Mouse (Mus musculus) hindbrain, embryonic 11.5 days (tissue): ENCODE measurements around the gene Crispld2. TPM values are rescaled to one million over a fixed set of nuclear protein-coding genes. Genes with fewer than 3 reads are reported as not detected.

Experiments
- ATAC-seq: fragments of 200-750 bp; cut with Nextera tagmentation; 2 replicates; pipeline ENCODE4 v1.8.0; 2017; ENCODE audit warnings: mild to moderate bottlenecking, moderate TSS enrichment, moderate library complexity; ENCODE audit not compliant: low FRiP score
- DNase-seq: peaks from one replicate; pipeline ENCODE4 v3.0.0-alpha.2; 2015; ENCODE audit warnings: low spot score
- H3K27ac ChIP-seq: fragments of 300-500 bp; sonication (generic); 2 replicates; pipeline ENCODE4 v1.5.1; 2014; ENCODE audit warnings: mild to moderate bottlenecking, low read depth, low read length
- H3K27me3 ChIP-seq: fragments of 300-500 bp; sonication (generic); 2 replicates; pipeline ENCODE4 v1.6.1; 2014; ENCODE audit warnings: mild to moderate bottlenecking, low read length, moderate library complexity, mixed read lengths; ENCODE audit not compliant: control insufficient read depth, insufficient read depth
- H3K36me3 ChIP-seq: fragments of 300-500 bp; sonication (generic); 2 replicates; pipeline ENCODE4 v1.6.1; 2014; ENCODE audit warnings: mild to moderate bottlenecking, low read length, moderate library complexity, mixed read lengths; ENCODE audit not compliant: control insufficient read depth, insufficient read depth
- H3K4me1 ChIP-seq: fragments of 300-500 bp; sonication (generic); replicated peaks from 2 replicates; pipeline ENCODE4 v1.6.1; 2014; ENCODE audit warnings: low read length, mixed read lengths; ENCODE audit not compliant: control insufficient read depth, insufficient read depth
- H3K4me2 ChIP-seq: fragments of 300-500 bp; sonication (generic); replicated peaks from 2 replicates; pipeline ENCODE4 v1.6.1; 2014; ENCODE audit warnings: mild to moderate bottlenecking, low read depth, low read length
- H3K4me3 ChIP-seq: fragments of 300-500 bp; sonication (generic); 2 replicates; pipeline ENCODE4 v1.5.1; 2014; ENCODE audit warnings: low read depth, low read length
- H3K9ac ChIP-seq: fragments of 300-500 bp; sonication (generic); 2 replicates; pipeline ENCODE4 v1.6.1; 2014; ENCODE audit warnings: low read depth, low read length
- H3K9me3 ChIP-seq: fragments of 300-500 bp; sonication (generic); 2 replicates; pipeline ENCODE4 v1.6.1; 2016; ENCODE audit warnings: low read length; ENCODE audit not compliant: control insufficient read depth
- WGBS: fragments of 180-500 bp; shearing (Covaris S2); extraction: QIAGEN DNeasy Blood & Tissue Kit; methylation state at CpG from one replicate; pipeline ENCODE4 v1.1.7; 2014; 5-methylcytosine and 5-hydroxymethylcytosine counted together
- polyA plus RNA-seq: library from polyadenylated mRNA; unstranded; fragments of >200 nt; fragmentation: Nextera tagmentation; extraction: Ambion mirVana; gene quantifications from 2 replicates; pipeline ENCODE4 v1.2.1, GENCODE M21; 2014

The Crispld2 gene
- polyA plus RNA-seq, 1 experiment from 2014 or later: 2.1 TPM

- Histone ChIP-seq H3K27ac (peak overlapping the region; percentile 30; the same call in 1 of the 2 replicates), H3K4me2 (no peak overlapping the region), H3K36me3 (no peaks in the 10 kb centered on the region), H3K9ac (no peak overlapping the region), H3K4me1 (no peaks in the 10 kb centered on the region; the same call in 1 of the 2 replicates), H3K9me3 (no peaks in the 10 kb centered on the region), H3K4me3 (no peak overlapping the region), H3K27me3 (no peaks in the 10 kb centered on the region)
- ATAC-seq (no peak), DNase-seq (peak; percentile 38)
- 30% methylated on average over 6 of the region's 6 CpGs for WGBS
Measured at GRCm38 (mm10) chr8:120034471-120034870, 42.2 kb downstream of the Crispld2 start.

GRCm38 (mm10) chr8:120036111-120036510 lies 43.9 kb downstream of the Crispld2 start:
- Histone ChIP-seq H3K36me3 (no peaks in the 10 kb centered on the region), H3K4me1 (no peaks in the 10 kb centered on the region), H3K27ac (no peak overlapping the region), H3K4me3 (no peak overlapping the region), H3K4me2 (no peak overlapping the region), H3K9me3 (no peaks in the 10 kb centered on the region), H3K9ac (no peak overlapping the region), H3K27me3 (no peaks in the 10 kb centered on the region)
- ATAC-seq: no peak
- DNase-seq: no peak
- WGBS: 27% methylated on average over 9 of the region's 9 CpGs

- Histone ChIP-seq H3K27me3 (no peaks in the 10 kb centered on the region), H3K4me3 (no peak overlapping the region), H3K4me1 (no peaks in the 10 kb centered on the region), H3K27ac (no peak overlapping the region), H3K4me2 (no peak overlapping the region), H3K36me3 (no peaks in the 10 kb centered on the region), H3K9ac (no peak overlapping the region), H3K9me3 (no peaks in the 10 kb centered on the region)
- WGBS: 77% methylated on average over 4 of the region's 4 CpGs
- no peak for DNase-seq
- no peak for ATAC-seq
Measured at GRCm38 (mm10) chr8:120036578-120036977, 44.3 kb downstream of the Crispld2 start.

- Histone ChIP-seq H3K4me1 (no peaks in the 10 kb centered on the region), H3K27ac (no peak overlapping the region), H3K9me3 (no peaks in the 10 kb centered on the region), H3K27me3 (no peaks in the 10 kb centered on the region), H3K36me3 (no peaks in the 10 kb centered on the region), H3K9ac (no peak overlapping the region), H3K4me2 (no peak overlapping the region), H3K4me3 (no peak overlapping the region)
- no peak for DNase-seq
- ATAC-seq: no peak
- 89% methylated on average over 15 of the region's 15 CpGs for WGBS
Measured at GRCm38 (mm10) chr8:120037199-120037598, 45.0 kb downstream of the Crispld2 start.

- no peaks in the 10 kb centered on the region for H3K9me3 ChIP-seq
- H3K27ac ChIP-seq: no peak overlapping the region
- no peak overlapping the region for H3K9ac ChIP-seq
- ATAC-seq: no peak
- H3K4me3 ChIP-seq: no peak overlapping the region
- H3K4me1 ChIP-seq: no peaks in the 10 kb centered on the region
- H3K27me3 ChIP-seq: no peaks in the 10 kb centered on the region
- WGBS: 87% methylated on average over 8 of the region's 8 CpGs
- no peak overlapping the region for H3K4me2 ChIP-seq
- no peaks in the 10 kb centered on the region for H3K36me3 ChIP-seq
- no peak for DNase-seq
Measured at GRCm38 (mm10) chr8:120037611-120038010, 45.4 kb downstream of the Crispld2 start.

GRCm38 (mm10) chr8:120038741-120039140 lies 46.5 kb downstream of the Crispld2 start:
- DNase-seq (no peak), ATAC-seq (no peak)
- no peak overlapping the region for H3K4me2 ChIP-seq
- no peaks in the 10 kb centered on the region for H3K9me3 ChIP-seq
- H3K4me3 ChIP-seq: no peak overlapping the region
- no peak overlapping the region for H3K9ac ChIP-seq
- WGBS: 91% methylated on average over 12 of the region's 12 CpGs
- H3K27me3 ChIP-seq: no peaks in the 10 kb centered on the region
- H3K27ac ChIP-seq: no peak overlapping the region
- H3K36me3 ChIP-seq: no peaks in the 10 kb centered on the region
- H3K4me1 ChIP-seq: no peaks in the 10 kb centered on the region

GRCm38 (mm10) chr8:120039313-120039919 lies 47.2 kb downstream of the Crispld2 start:
- Histone ChIP-seq H3K9ac (no peak overlapping the region), H3K9me3 (no peaks in the 10 kb centered on the region), H3K27me3 (no peaks in the 10 kb centered on the region), H3K4me3 (no peak overlapping the region), H3K4me2 (no peak overlapping the region), H3K36me3 (no peaks in the 10 kb centered on the region), H3K4me1 (no peaks in the 10 kb centered on the region), H3K27ac (no peak overlapping the region)
- 77% methylated on average over 11 of the region's 11 CpGs for WGBS
- DNase-seq: no peak
- ATAC-seq: no peak

GRCm38 (mm10) chr8:120040861-120041260 lies 48.6 kb downstream of the Crispld2 start:
- no peaks in the 10 kb centered on the region for H3K36me3 ChIP-seq
- H3K4me2 ChIP-seq: no peak overlapping the region
- WGBS: 65% methylated on average over 1 of the region's 1 CpGs
- DNase-seq: no peak
- H3K4me3 ChIP-seq: no peak overlapping the region
- H3K9me3 ChIP-seq: no peaks in the 10 kb centered on the region
- no peak for ATAC-seq
- no peaks in the 10 kb centered on the region for H3K4me1 ChIP-seq
- no peak overlapping the region for H3K27ac ChIP-seq
- H3K9ac ChIP-seq: no peak overlapping the region
- no peaks in the 10 kb centered on the region for H3K27me3 ChIP-seq

GRCm38 (mm10) chr8:120042542-120043312 lies 50.5 kb downstream of the Crispld2 start:
- H3K27me3 ChIP-seq: no peaks in the 10 kb centered on the region
- ATAC-seq (no peak), DNase-seq (no peak)
- no peak overlapping the region for H3K4me2 ChIP-seq
- H3K4me3 ChIP-seq: no peak overlapping the region
- no peak overlapping the region for H3K27ac ChIP-seq
- H3K4me1 ChIP-seq: no peaks in the 10 kb centered on the region
- H3K36me3 ChIP-seq: no peaks in the 10 kb centered on the region
- WGBS: 81% methylated on average over 10 of the region's 10 CpGs
- H3K9ac ChIP-seq: no peak overlapping the region
- H3K9me3 ChIP-seq: no peaks in the 10 kb centered on the region
